Mouse (Mus musculus) liver, adult 2 months (tissue): ENCODE measurements at regions not wholly inside any gene's neighbourhood (a gene's known extent, or its start where the extent isn't known, plus 50 kb on each side); places are given as distances from the start of the nearest gene placed in this dataset.

ENCODE experiments used
- CTCF ChIP-seq: fragments of 200-500 bp; IDR thresholded peaks from 2 replicates; pipeline ENCODE4 v1.5.1; 2011; ENCODE audit warnings: low read depth, low read length, control low read depth
- POLR2A ChIP-seq: fragments of 200-500 bp; IDR thresholded peaks from 2 replicates; pipeline ENCODE4 v1.6.1; 2011; ENCODE audit warnings: low read length, control low read depth; ENCODE audit not compliant: insufficient read depth; ENCODE audit errors: extremely low read depth

GRCm38 (mm10) chr17:66246031-66246534, 122.8 kb downstream of the Ddx11 start:
- TF ChIP-seq CTCF (no peak), POLR2A (no peak)
